Mouse (Mus musculus): ENCODE measurements around the gene Nudt16l1. TPM values are rescaled to one million over a fixed set of nuclear protein-coding genes. Genes with fewer than 3 reads are reported as not detected.

Gene Nudt16l1
- polyA plus RNA-seq, 1 experiment: 137 TPM

GRCm38 (mm10) chr16:4940311-4940850, 1.8 kb downstream of the Nudt16l1 start:
- H3K4me1 ChIP-seq (ENCODE audit: control insufficient read depth, insufficient read depth, low read length): peaks cover 7% of the 10 kb centered on the region
- H3K27ac ChIP-seq (ENCODE audit: insufficient read depth, low read depth, low read length): no peak overlapping the region; the same call in 1 of the 2 replicates
- WGBS: 80% methylated on average over 10 of the region's 10 CpGs
- 0 out of 2 replicates have a peak overlapping the region, but pooled peaks have one; percentile 90 for H3K4me3 ChIP-seq (ENCODE audit: insufficient read depth, low read depth, low read length)
- TF ChIP-seq POLR2A (IDR thresholded peaks at IDR 0.05; ENCODE audit: low read depth, low read length) (no peak), CTCF (conservative IDR thresholded peaks at IDR 0.05; ENCODE audit: insufficient read depth, insufficient read length, low read depth, low read length) (no peak)
- DNase-seq: no peak
- no peaks in the 10 kb centered on the region for H3K36me3 ChIP-seq (ENCODE audit: control insufficient read depth, insufficient read depth, low read length)
- no peaks in the 10 kb centered on the region for H3K27me3 ChIP-seq (replicated peaks; ENCODE audit: control insufficient read depth, insufficient read depth, low read length)

GRCm38 (mm10) chr16:4941016-4941415, 2.5 kb downstream of the Nudt16l1 start:
- Histone ChIP-seq H3K4me3 (ENCODE audit: insufficient read depth, low read depth, low read length) (no peak overlapping the region), H3K27me3 (replicated peaks; ENCODE audit: control insufficient read depth, insufficient read depth, low read length) (no peaks in the 10 kb centered on the region), H3K36me3 (ENCODE audit: control insufficient read depth, insufficient read depth, low read length) (no peaks in the 10 kb centered on the region), H3K27ac (ENCODE audit: insufficient read depth, low read depth, low read length) (no peak overlapping the region), H3K4me1 (ENCODE audit: control insufficient read depth, insufficient read depth, low read length) (peaks cover 10% of the 10 kb centered on the region; the same call in 1 of the 2 replicates)
- no peak for DNase-seq
- TF ChIP-seq POLR2A (IDR thresholded peaks at IDR 0.05; ENCODE audit: low read depth, low read length) (no peak), CTCF (conservative IDR thresholded peaks at IDR 0.05; ENCODE audit: insufficient read depth, insufficient read length, low read depth, low read length) (no peak)

DNA sequence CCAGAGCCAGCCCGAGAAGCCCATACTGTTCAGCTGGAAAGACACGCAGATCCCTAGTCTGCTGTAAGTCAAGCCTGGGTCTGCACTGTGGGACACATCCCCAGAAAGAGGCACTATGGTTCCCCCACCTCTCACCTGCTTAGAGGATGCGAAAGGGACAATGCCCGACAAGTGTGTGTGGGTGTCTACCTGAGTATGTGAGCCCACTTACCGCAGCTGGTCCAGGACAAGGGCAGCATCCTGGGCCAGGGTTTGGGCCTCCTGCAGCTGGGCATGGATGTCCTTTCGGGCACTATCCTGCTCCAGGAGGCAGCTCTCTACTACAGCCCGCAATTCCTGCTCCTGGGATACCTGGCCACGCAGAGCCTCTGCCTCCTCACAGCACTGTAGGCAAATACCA, 4.3 kb downstream of the Nudt16l1 start:
- 94% methylated on average over 8 of the region's 8 CpGs for WGBS
- H3K4me1 ChIP-seq (ENCODE audit: control insufficient read depth, insufficient read depth, low read length): peaks cover 17% of the 10 kb centered on the region; the same call in 1 of the 2 replicates
- no peak overlapping the region for H3K4me3 ChIP-seq (ENCODE audit: insufficient read depth, low read depth, low read length)
- DNase-seq: no peak
- H3K36me3 ChIP-seq (ENCODE audit: control insufficient read depth, insufficient read depth, low read length): no peaks in the 10 kb centered on the region
- TF ChIP-seq CTCF (conservative IDR thresholded peaks at IDR 0.05; ENCODE audit: insufficient read depth, insufficient read length, low read depth, low read length): no peak
- no peak for TF ChIP-seq POLR2A (IDR thresholded peaks at IDR 0.05; ENCODE audit: low read depth, low read length)
- H3K27me3 ChIP-seq (replicated peaks; ENCODE audit: control insufficient read depth, insufficient read depth, low read length): no peaks in the 10 kb centered on the region
- H3K27ac ChIP-seq (ENCODE audit: insufficient read depth, low read depth, low read length): no peak overlapping the region

DNA sequence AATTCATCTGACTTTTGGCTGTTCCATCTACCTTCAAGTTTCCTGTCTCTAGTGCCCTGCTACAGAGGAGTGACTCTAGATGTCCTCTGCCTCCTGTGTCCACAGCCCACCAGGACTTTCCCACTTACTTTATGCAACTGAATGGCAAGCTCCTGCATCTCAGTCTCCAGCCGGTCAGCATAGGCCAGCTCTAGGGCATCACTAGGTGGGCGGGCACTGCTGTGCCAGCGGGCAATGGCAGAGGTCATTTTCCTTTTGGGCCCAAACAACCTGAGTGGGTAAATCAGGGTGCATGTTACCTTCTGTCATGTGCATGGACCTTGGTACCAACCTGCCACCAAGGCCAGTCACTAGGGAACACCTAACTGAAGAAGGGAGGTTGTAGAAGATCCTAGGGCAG, 4.9 kb downstream of the Nudt16l1 start:
- Histone ChIP-seq H3K36me3 (ENCODE audit: control insufficient read depth, insufficient read depth, low read length) (no peaks in the 10 kb centered on the region), H3K4me3 (ENCODE audit: insufficient read depth, low read depth, low read length) (no peak overlapping the region), H3K4me1 (ENCODE audit: control insufficient read depth, insufficient read depth, low read length) (peaks cover 19% of the 10 kb centered on the region; the same call in 1 of the 2 replicates), H3K27ac (ENCODE audit: insufficient read depth, low read depth, low read length) (no peak overlapping the region), H3K27me3 (replicated peaks; ENCODE audit: control insufficient read depth, insufficient read depth, low read length) (no peaks in the 10 kb centered on the region)
- TF ChIP-seq CTCF (conservative IDR thresholded peaks at IDR 0.05; ENCODE audit: insufficient read depth, insufficient read length, low read depth, low read length) (no peak), POLR2A (IDR thresholded peaks at IDR 0.05; ENCODE audit: low read depth, low read length) (no peak)
- WGBS: 92% methylated on average over 3 of the region's 3 CpGs
- no peak for DNase-seq

- H3K4me1 ChIP-seq (ENCODE audit: control insufficient read depth, insufficient read depth, low read length): peaks cover 12% of the 10 kb centered on the region; the same call in 1 of the 2 replicates
- DNase-seq: no peak
- H3K27ac ChIP-seq (ENCODE audit: insufficient read depth, low read depth, low read length): no peak overlapping the region
- no peak; the same call in 1 of the 2 replicates for TF ChIP-seq CTCF (conservative IDR thresholded peaks at IDR 0.05; ENCODE audit: insufficient read depth, insufficient read length, low read depth, low read length)
- no peak for TF ChIP-seq POLR2A (IDR thresholded peaks at IDR 0.05; ENCODE audit: low read depth, low read length)
- WGBS: 67% methylated on average over 4 of the region's 4 CpGs
- peaks cover 2% of the 10 kb centered on the region; the same call in 1 of the 2 replicates for H3K36me3 ChIP-seq (ENCODE audit: control insufficient read depth, insufficient read depth, low read length)
- no peak overlapping the region for H3K4me3 ChIP-seq (ENCODE audit: insufficient read depth, low read depth, low read length)
- no peaks in the 10 kb centered on the region for H3K27me3 ChIP-seq (replicated peaks; ENCODE audit: control insufficient read depth, insufficient read depth, low read length)
Observed at GRCm38 (mm10) chr16:4945415-4945814, 6.9 kb downstream of the Nudt16l1 start.

GRCm38 (mm10) chr16:4946155-4946554, 7.6 kb downstream of the Nudt16l1 start:
- Histone ChIP-seq H3K27me3 (replicated peaks; ENCODE audit: control insufficient read depth, insufficient read depth, low read length) (no peaks in the 10 kb centered on the region), H3K4me1 (ENCODE audit: control insufficient read depth, insufficient read depth, low read length) (peaks cover 12% of the 10 kb centered on the region; the same call in 1 of the 2 replicates), H3K27ac (ENCODE audit: insufficient read depth, low read depth, low read length) (peak overlapping the region; percentile 41; the same call in 1 of the 2 replicates), H3K36me3 (ENCODE audit: control insufficient read depth, insufficient read depth, low read length) (peaks cover 2% of the 10 kb centered on the region; the same call in 1 of the 2 replicates), H3K4me3 (ENCODE audit: insufficient read depth, low read depth, low read length) (no peak overlapping the region)
- peak; percentile 80 for DNase-seq
- 61% methylated on average over 3 of the region's 3 CpGs for WGBS
- TF ChIP-seq CTCF (conservative IDR thresholded peaks at IDR 0.05; ENCODE audit: insufficient read depth, insufficient read length, low read depth, low read length) (no peak), POLR2A (IDR thresholded peaks at IDR 0.05; ENCODE audit: low read depth, low read length) (no peak)

DNA sequence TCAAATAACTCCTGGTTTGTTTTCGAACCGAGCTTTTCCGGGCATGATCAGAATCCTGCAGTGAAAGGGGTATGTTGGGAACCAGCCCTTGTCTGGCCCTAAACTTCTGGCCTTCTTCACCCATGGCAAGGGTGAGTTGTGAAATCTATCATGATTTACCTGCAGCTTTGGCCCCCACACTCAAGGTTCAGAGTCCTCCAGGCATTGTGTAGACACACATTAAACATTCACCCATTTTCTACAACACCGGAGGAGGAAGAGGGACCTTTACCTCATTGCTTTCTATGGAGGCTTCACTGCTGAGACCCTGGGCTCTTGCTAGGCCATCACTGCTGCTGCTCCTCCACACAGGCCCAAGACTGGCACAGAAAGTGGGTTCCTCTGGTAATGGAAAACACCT, 8.8 kb downstream of the Nudt16l1 start:
- WGBS: 62% methylated on average over 4 of the region's 4 CpGs
- peak overlapping the region; percentile 41; the same call in 1 of the 2 replicates for H3K27ac ChIP-seq (ENCODE audit: insufficient read depth, low read depth, low read length)
- no peak overlapping the region for H3K4me3 ChIP-seq (ENCODE audit: insufficient read depth, low read depth, low read length)
- H3K27me3 ChIP-seq (replicated peaks; ENCODE audit: control insufficient read depth, insufficient read depth, low read length): no peaks in the 10 kb centered on the region
- TF ChIP-seq CTCF (conservative IDR thresholded peaks at IDR 0.05; ENCODE audit: insufficient read depth, insufficient read length, low read depth, low read length) (no peak), POLR2A (IDR thresholded peaks at IDR 0.05; ENCODE audit: low read depth, low read length) (no peak)
- no peak for DNase-seq
- H3K36me3 ChIP-seq (ENCODE audit: control insufficient read depth, insufficient read depth, low read length): peaks cover 2% of the 10 kb centered on the region; the same call in 1 of the 2 replicates
- H3K4me1 ChIP-seq (ENCODE audit: control insufficient read depth, insufficient read depth, low read length): peaks cover 12% of the 10 kb centered on the region; the same call in 1 of the 2 replicates

Measured in kidney, adult 2 months (tissue).